Mouse (Mus musculus): ENCODE results near the gene Klhl8.

GRCm38 (mm10) chr5:103909466-103909865 is 1.6 kb downstream of the Klhl8 start:
- TF ChIP-seq POLR2A (IDR thresholded peaks at IDR 0.05; ENCODE audit: borderline replicate concordance, control insufficient read depth, low read depth, low read length) (no peak), CTCF (IDR thresholded peaks at IDR 0.05; ENCODE audit: control insufficient read depth, insufficient read depth, low read length) (no peak)
